Mouse (Mus musculus): ENCODE results near the gene Terb2.

GRCm38 (mm10) chr2:122230395-122230794 is 44.3 kb downstream of the Terb2 start:
- TF ChIP-seq CTCF (IDR thresholded peaks at IDR 0.05 in 2 of 3, conservative IDR thresholded peaks at IDR 0.05 in 1 of 3; ENCODE audit: control insufficient read depth in 1 of 3, insufficient read depth in 1 of 3, low read depth in 2 of 3, low read length in 3 of 3, poor library complexity in 1 of 3, severe bottlenecking in 1 of 3) (no peak), EP300 (IDR thresholded peaks at IDR 0.05; ENCODE audit: low read depth in 1 of 2, low read length in 2 of 2) (no peak), USF1 (IDR thresholded peaks at IDR 0.05; ENCODE audit: low read depth, low read length) (no peak), POLR2A (IDR thresholded peaks at IDR 0.05; ENCODE audit: control insufficient read depth in 1 of 2, insufficient read depth in 1 of 2, low read depth in 1 of 2, low read length in 2 of 2, poor library complexity in 1 of 2) (no peak), USF2 (IDR thresholded peaks at IDR 0.05; ENCODE audit: borderline replicate concordance in 1 of 2, insufficient read depth in 1 of 2, low read depth in 1 of 2, low read length in 2 of 2) (no peak), GABPA (IDR thresholded peaks at IDR 0.05; ENCODE audit: low read depth, low read length) (no peak)

All from MEL (cell line).